Mouse (Mus musculus) forebrain, embryonic 12.5 days (tissue): ENCODE results near the gene Sdccag8. TPM values are rescaled to one million over a fixed set of nuclear protein-coding genes. Genes with fewer than 3 reads are reported as not detected.

Experiments
- ATAC-seq: fragments of 200-750 bp; cut with Nextera tagmentation; 2 replicates; pipeline ENCODE4 v1.8.0; 2017; ENCODE audit warnings: moderate TSS enrichment; ENCODE audit not compliant: low FRiP score
- H3K27ac ChIP-seq: fragments of 300-500 bp; sonication (generic); 2 replicates; pipeline ENCODE4 v1.5.1; 2016; ENCODE audit warnings: mild to moderate bottlenecking
- H3K27me3 ChIP-seq: fragments of 300-500 bp; sonication (generic); 2 replicates; pipeline ENCODE4 v1.6.1; 2016; ENCODE audit warnings: mild to moderate bottlenecking
- H3K36me3 ChIP-seq: fragments of 300-500 bp; sonication (generic); replicated peaks from 2 replicates; pipeline ENCODE4 v1.6.1; 2016; ENCODE audit warnings: mild to moderate bottlenecking
- H3K4me1 ChIP-seq: fragments of 300-500 bp; sonication (generic); 2 replicates; pipeline ENCODE4 v1.6.1; 2016
- H3K4me2 ChIP-seq: fragments of 300-500 bp; sonication (generic); 2 replicates; pipeline ENCODE4 v1.6.1; 2016; ENCODE audit warnings: mild to moderate bottlenecking, moderate library complexity
- H3K4me3 ChIP-seq: fragments of 300-500 bp; sonication (generic); replicated peaks from 2 replicates; pipeline ENCODE4 v1.5.1; 2016; ENCODE audit warnings: mild to moderate bottlenecking
- H3K9ac ChIP-seq: fragments of 300-500 bp; sonication (generic); 2 replicates; pipeline ENCODE4 v1.6.1; 2016; ENCODE audit warnings: mild to moderate bottlenecking
- H3K9me3 ChIP-seq: fragments of 300-500 bp; sonication (generic); 2 replicates; pipeline ENCODE4 v1.6.1; 2016
- WGBS: fragments of 180-500 bp; shearing (Covaris S2); methylation state at CpG from one replicate; pipeline ENCODE4 v1.1.7; 2016; 5-methylcytosine and 5-hydroxymethylcytosine counted together
- polyA plus RNA-seq: library from polyadenylated mRNA; unstranded; fragments of >200 nt; fragmentation: Nextera tagmentation; extraction: Ambion mirVana; gene quantifications from 2 replicates; pipeline ENCODE4 v1.2.1, GENCODE M21; 2016

Sdccag8 gene
- polyA plus RNA-seq, 1 experiment from 2014 or later, result 22.8 TPM

DNA sequence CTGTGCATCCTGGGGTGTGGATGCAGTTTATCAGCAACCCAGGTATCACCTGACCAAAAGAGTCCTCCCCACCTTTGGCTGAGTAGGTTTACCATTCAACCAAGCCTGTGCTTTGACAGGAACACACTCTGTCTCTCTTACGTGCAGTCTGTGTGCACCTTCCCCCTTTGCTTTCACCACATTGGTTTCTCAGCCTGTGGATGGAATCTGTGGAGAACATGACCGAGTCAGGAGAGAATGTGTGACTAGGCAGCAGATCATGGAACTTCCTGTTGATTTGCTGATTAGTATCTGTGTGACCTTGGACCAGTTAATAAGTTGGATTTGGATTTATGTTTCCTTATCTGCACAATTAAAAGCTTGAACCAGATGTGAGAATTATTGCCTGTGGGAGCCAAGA lies 3.7 kb downstream of the Sdccag8 start:
- no peak for ATAC-seq
- no peak overlapping the region for H3K4me3 ChIP-seq
- H3K4me2 ChIP-seq, result no peak overlapping the region
- no peaks in the 10 kb centered on the region for H3K27me3 ChIP-seq
- no peak overlapping the region for H3K9ac ChIP-seq
- H3K27ac ChIP-seq, result no peak overlapping the region
- peaks cover 6% of the 10 kb centered on the region for H3K4me1 ChIP-seq
- H3K36me3 ChIP-seq, result no peaks in the 10 kb centered on the region
- H3K9me3 ChIP-seq, result no peaks in the 10 kb centered on the region
- WGBS, result 91% methylated on average over 2 of the region's 2 CpGs

DNA sequence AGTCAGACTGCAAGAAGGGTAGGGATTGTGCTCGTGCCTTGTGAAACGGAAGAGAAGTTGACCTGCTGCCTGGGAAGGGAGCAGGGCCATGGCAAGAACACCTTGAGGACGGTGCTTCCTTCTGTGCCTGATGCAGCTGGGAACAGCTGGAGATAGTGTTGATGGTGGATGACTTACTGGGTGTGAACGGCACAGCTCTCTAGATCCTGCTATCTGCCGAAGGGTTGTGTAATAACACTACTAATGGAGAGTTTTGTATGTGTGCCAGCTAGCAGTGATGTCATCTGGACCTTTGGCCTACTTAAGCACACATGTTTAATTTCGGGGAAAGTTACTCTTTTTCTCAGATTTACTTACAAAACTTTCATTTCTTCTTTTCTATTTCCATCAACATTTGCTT lies 4.3 kb downstream of the Sdccag8 start:
- H3K9ac ChIP-seq, result no peak overlapping the region
- ATAC-seq, result no peak
- WGBS, result 84% methylated on average over 6 of the region's 6 CpGs
- H3K27me3 ChIP-seq, result no peaks in the 10 kb centered on the region
- no peak overlapping the region for H3K27ac ChIP-seq
- H3K36me3 ChIP-seq, result no peaks in the 10 kb centered on the region
- no peak overlapping the region for H3K4me3 ChIP-seq
- no peak overlapping the region for H3K4me2 ChIP-seq
- H3K9me3 ChIP-seq, result no peaks in the 10 kb centered on the region
- H3K4me1 ChIP-seq, result peaks cover 6% of the 10 kb centered on the region

- no peaks in the 10 kb centered on the region for H3K9me3 ChIP-seq
- no peak overlapping the region for H3K4me2 ChIP-seq
- H3K36me3 ChIP-seq, result no peaks in the 10 kb centered on the region
- H3K27ac ChIP-seq, result no peak overlapping the region
- no peak overlapping the region for H3K9ac ChIP-seq
- no peak for ATAC-seq
- peaks cover 3% of the 10 kb centered on the region; the same call in 1 of the 2 replicates for H3K4me1 ChIP-seq
- 65% methylated on average over 1 of the region's 1 CpGs for WGBS
- H3K4me3 ChIP-seq, result no peak overlapping the region
- H3K27me3 ChIP-seq, result no peaks in the 10 kb centered on the region
These were observed 7.5 kb downstream of the Sdccag8 start for GRCm38 (mm10) chr1:176821929-176822328.

DNA sequence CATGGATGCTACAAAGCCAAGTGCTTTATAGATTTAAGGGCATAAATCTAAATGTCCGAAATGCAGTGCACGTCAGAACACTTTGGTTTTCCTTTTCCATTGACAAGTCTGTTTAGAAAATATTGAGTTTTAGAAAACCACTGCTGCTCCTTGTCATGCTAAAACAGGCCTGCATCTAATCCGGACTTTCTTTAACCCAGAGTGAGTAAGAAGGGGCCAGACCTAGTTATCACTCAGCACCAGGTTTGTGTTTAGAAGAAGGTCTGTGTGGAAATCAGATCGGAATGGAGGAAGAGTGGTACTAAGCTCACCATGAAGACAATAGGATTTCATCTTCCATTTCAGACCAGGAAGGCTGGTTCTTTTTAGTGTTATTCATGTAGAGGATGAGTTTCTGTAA lies 8.5 kb downstream of the Sdccag8 start:
- Histone ChIP-seq H3K9ac (no peak overlapping the region), H3K4me3 (no peak overlapping the region), H3K4me2 (no peak overlapping the region), H3K27ac (no peak overlapping the region), H3K9me3 (no peaks in the 10 kb centered on the region), H3K27me3 (no peaks in the 10 kb centered on the region), H3K36me3 (no peaks in the 10 kb centered on the region), H3K4me1 (peaks cover 3% of the 10 kb centered on the region; the same call in 1 of the 2 replicates)
- ATAC-seq, result no peak
- 90% methylated on average over 4 of the region's 4 CpGs for WGBS

DNA sequence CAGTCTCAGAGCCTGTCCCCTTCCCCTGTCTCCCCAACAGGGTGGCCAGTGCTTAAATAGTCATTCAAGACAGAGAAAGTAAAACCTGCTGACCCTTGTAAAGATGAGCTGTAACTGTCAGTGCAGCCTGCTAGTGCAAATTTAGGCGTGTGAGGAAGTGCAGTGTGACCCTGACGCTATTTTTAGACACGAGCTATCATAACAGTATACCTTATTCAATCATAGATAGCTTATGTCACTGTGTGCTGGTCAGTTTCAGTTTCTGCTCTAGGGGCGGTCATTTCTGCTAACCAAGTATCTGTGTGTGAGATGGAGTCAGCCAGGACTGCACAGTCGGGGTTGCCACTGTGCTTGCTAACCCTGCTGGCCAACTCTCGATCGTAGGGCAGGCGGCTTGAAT lies 9.4 kb downstream of the Sdccag8 start:
- Histone ChIP-seq H3K9ac (no peak overlapping the region), H3K4me2 (no peak overlapping the region), H3K27ac (no peak overlapping the region), H3K36me3 (no peaks in the 10 kb centered on the region), H3K27me3 (no peaks in the 10 kb centered on the region), H3K4me3 (no peak overlapping the region), H3K9me3 (no peaks in the 10 kb centered on the region), H3K4me1 (peaks cover 3% of the 10 kb centered on the region; the same call in 1 of the 2 replicates)
- WGBS, result 91% methylated on average over 8 of the region's 8 CpGs
- ATAC-seq, result no peak

DNA sequence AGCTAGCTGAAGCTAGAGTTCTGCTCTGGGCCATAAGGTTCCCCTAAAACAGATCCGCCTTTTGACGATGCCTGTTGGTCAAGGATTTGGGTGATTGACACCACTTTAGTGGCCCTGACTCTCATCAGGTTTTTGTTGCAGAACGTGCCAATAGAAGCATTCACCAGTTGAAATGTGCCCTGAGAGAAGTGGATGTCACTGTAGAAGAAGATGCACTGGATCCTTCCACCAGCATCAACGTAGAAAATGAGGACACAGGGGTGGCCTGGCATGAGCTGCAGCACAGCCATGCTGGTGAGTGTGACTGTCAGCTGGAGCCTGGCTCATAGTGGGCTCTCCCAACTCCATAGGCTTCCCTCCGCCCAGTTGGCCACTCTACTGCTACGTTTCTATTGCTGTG lies 10.2 kb downstream of the Sdccag8 start:
- no peaks in the 10 kb centered on the region for H3K9me3 ChIP-seq
- H3K9ac ChIP-seq, result no peak overlapping the region
- ATAC-seq, result no peak
- no peak overlapping the region for H3K4me3 ChIP-seq
- no peak overlapping the region for H3K4me2 ChIP-seq
- H3K36me3 ChIP-seq, result no peaks in the 10 kb centered on the region
- WGBS, result 81% methylated on average over 6 of the region's 6 CpGs
- H3K4me1 ChIP-seq, result peaks cover 3% of the 10 kb centered on the region; the same call in 1 of the 2 replicates
- H3K27ac ChIP-seq, result no peak overlapping the region
- H3K27me3 ChIP-seq, result no peaks in the 10 kb centered on the region

DNA sequence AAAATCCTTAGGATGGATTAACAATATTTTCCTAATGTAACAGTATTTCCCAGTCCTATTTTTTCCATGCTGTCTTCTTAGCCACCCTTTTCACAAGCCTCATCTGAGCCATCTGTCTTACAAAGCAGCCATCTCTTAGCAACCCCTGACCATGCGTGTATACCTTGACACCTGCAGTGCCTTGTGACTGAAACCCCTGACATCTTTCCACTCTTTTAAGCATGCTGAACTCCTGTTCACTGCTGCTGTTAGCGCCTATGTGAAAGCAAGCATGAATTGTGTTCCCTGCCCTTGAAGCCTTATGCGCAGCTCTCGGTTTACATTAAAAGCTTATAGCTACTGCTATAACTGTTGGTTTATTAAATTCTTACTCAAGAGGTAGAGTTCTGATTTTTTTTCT lies 10.6 kb downstream of the Sdccag8 start:
- no peak overlapping the region for H3K27ac ChIP-seq
- no peaks in the 10 kb centered on the region for H3K36me3 ChIP-seq
- H3K4me1 ChIP-seq, result peaks cover 3% of the 10 kb centered on the region; the same call in 1 of the 2 replicates
- H3K4me3 ChIP-seq, result no peak overlapping the region
- H3K9me3 ChIP-seq, result no peaks in the 10 kb centered on the region
- no peak for ATAC-seq
- no peak overlapping the region for H3K4me2 ChIP-seq
- H3K9ac ChIP-seq, result no peak overlapping the region
- WGBS, result 82% methylated on average over 4 of the region's 4 CpGs
- no peaks in the 10 kb centered on the region for H3K27me3 ChIP-seq

DNA sequence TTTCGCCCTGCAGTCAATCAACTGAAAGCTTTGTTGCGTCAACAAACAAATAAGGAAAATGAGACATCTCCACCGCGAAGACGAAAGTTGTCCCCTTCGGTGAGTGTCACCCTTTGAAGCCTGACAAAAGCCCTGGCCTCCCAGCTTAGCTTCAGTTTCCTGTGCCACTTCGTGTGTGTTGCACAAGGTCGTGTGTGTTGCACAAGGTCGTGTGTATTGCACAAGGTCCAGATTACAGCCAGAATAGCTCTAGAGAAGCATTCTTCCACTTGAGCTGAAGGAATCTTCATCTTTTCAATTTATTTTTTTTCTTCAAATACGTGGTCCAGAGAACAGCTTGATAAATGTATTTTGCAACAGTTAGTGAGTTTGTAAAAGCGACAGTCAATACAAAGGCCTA lies 11.7 kb downstream of the Sdccag8 start:
- no peak overlapping the region for H3K27ac ChIP-seq
- H3K4me3 ChIP-seq, result no peak overlapping the region
- H3K9me3 ChIP-seq, result no peaks in the 10 kb centered on the region
- 89% methylated on average over 11 of the region's 11 CpGs for WGBS
- H3K27me3 ChIP-seq, result no peaks in the 10 kb centered on the region
- no peak for ATAC-seq
- no peak overlapping the region for H3K9ac ChIP-seq
- H3K36me3 ChIP-seq, result no peaks in the 10 kb centered on the region
- H3K4me1 ChIP-seq, result peaks cover 3% of the 10 kb centered on the region; the same call in 1 of the 2 replicates
- H3K4me2 ChIP-seq, result no peak overlapping the region

- no peaks in the 10 kb centered on the region for H3K9me3 ChIP-seq
- ATAC-seq, result no peak
- 92% methylated on average over 4 of the region's 4 CpGs for WGBS
- H3K9ac ChIP-seq, result no peak overlapping the region
- no peak overlapping the region for H3K27ac ChIP-seq
- H3K4me1 ChIP-seq, result peaks cover 1% of the 10 kb centered on the region; the same call in 1 of the 2 replicates
- no peak overlapping the region for H3K4me2 ChIP-seq
- H3K4me3 ChIP-seq, result no peak overlapping the region
- no peaks in the 10 kb centered on the region for H3K36me3 ChIP-seq
- no peaks in the 10 kb centered on the region for H3K27me3 ChIP-seq
These were observed 12.5 kb downstream of the Sdccag8 start for GRCm38 (mm10) chr1:176826931-176827330.

DNA sequence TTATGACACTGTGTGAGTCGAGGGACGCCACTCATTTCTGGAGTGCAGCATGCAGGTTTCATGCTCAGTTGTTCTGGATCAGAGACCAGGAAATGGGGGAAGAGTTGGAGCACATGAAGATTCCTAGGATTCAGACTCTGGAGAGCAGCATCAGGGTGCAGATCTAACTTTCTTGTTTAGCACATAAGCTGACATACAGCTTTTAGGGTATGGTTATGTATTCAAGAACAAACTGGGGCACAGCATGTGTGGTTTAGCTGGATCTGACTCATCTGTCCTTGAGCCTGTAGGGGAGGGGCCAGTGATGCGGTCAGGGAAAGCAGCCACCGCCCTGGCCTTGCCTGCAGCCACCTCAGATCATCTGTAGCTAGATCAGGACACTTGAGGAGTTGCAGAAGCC lies 12.9 kb downstream of the Sdccag8 start:
- WGBS, result 84% methylated on average over 4 of the region's 4 CpGs
- Histone ChIP-seq H3K36me3 (no peaks in the 10 kb centered on the region), H3K4me1 (no peaks in the 10 kb centered on the region), H3K9me3 (no peaks in the 10 kb centered on the region), H3K9ac (no peak overlapping the region), H3K4me3 (no peak overlapping the region), H3K4me2 (no peak overlapping the region), H3K27ac (no peak overlapping the region), H3K27me3 (no peaks in the 10 kb centered on the region)
- ATAC-seq, result no peak

GRCm38 (mm10) chr1:176827945-176828485 lies 13.6 kb downstream of the Sdccag8 start:
- no peak for ATAC-seq
- Histone ChIP-seq H3K4me2 (no peak overlapping the region), H3K27ac (no peak overlapping the region), H3K4me1 (no peaks in the 10 kb centered on the region), H3K36me3 (no peaks in the 10 kb centered on the region), H3K4me3 (no peak overlapping the region), H3K27me3 (no peaks in the 10 kb centered on the region), H3K9me3 (no peaks in the 10 kb centered on the region), H3K9ac (no peak overlapping the region)
- 73% methylated on average over 5 of the region's 5 CpGs for WGBS

- Histone ChIP-seq H3K36me3 (no peaks in the 10 kb centered on the region), H3K9me3 (no peaks in the 10 kb centered on the region), H3K4me3 (no peak overlapping the region), H3K4me1 (no peaks in the 10 kb centered on the region), H3K27me3 (no peaks in the 10 kb centered on the region), H3K9ac (no peak overlapping the region), H3K27ac (no peak overlapping the region), H3K4me2 (no peak overlapping the region)
- no peak for ATAC-seq
- 91% methylated on average over 12 of the region's 12 CpGs for WGBS
These were observed 14.2 kb downstream of the Sdccag8 start for GRCm38 (mm10) chr1:176828666-176829065.

GRCm38 (mm10) chr1:176832071-176832470 lies 17.6 kb downstream of the Sdccag8 start:
- no peak overlapping the region for H3K9ac ChIP-seq
- H3K4me2 ChIP-seq, result no peak overlapping the region
- no peak overlapping the region for H3K4me3 ChIP-seq
- peaks cover 7% of the 10 kb centered on the region for H3K4me1 ChIP-seq
- 90% methylated on average over 2 of the region's 2 CpGs for WGBS
- H3K36me3 ChIP-seq, result no peaks in the 10 kb centered on the region
- H3K27me3 ChIP-seq, result peaks cover 15% of the 10 kb centered on the region
- no peak overlapping the region for H3K27ac ChIP-seq
- no peaks in the 10 kb centered on the region for H3K9me3 ChIP-seq
- no peak for ATAC-seq
